In genomic region chr3:36468871-36469270, GRCm38 (mm10) we compare ENCODE assay signal across 16 mouse cellular contexts. TPM values are rescaled to one million over a fixed set of nuclear protein-coding genes. Genes with fewer than 3 reads are reported as not detected.
DNase-seq lines count a peak whose midpoint lies in the region; ATAC-seq and TF ChIP-seq lines count a peak whose summit lies in the region.
"Had no signal": no experiment of that assay in that cellular context is flagged by ENCODE, and none has a peak within 500 bp of the region (broad histone marks: within the 10 kb centered on the region; RNA-seq: fewer than 3 reads in every experiment).

No protein-coding gene starts in this region.

- no peaks in the 10 kb centered on the region for H3K27me3 ChIP-seq in heart, embryonic 14.5 days (ENCODE audit: control insufficient read depth, insufficient read depth, low read length)
- H3K27me3 ChIP-seq in heart, embryonic 10.5 days (ENCODE audit: insufficient read depth, poor library complexity, severe bottlenecking) = no peaks in the 10 kb centered on the region
- no peaks in the 10 kb centered on the region for H3K27me3 ChIP-seq in hindbrain, embryonic 10.5 days (ENCODE audit: insufficient read depth, poor library complexity, severe bottlenecking)
- H3K27me3 ChIP-seq: hindbrain, embryonic 13.5 days; limb, embryonic 15.5 days had no signal

- no peaks in the 10 kb centered on the region for H3K9me3 ChIP-seq in heart, embryonic 14.5 days (ENCODE audit: control insufficient read depth, low read length)
- no peaks in the 10 kb centered on the region for H3K9me3 ChIP-seq in heart, embryonic 10.5 days
- H3K9me3 ChIP-seq in hindbrain, embryonic 10.5 days = no peaks in the 10 kb centered on the region
- H3K9me3 ChIP-seq: hindbrain, embryonic 13.5 days; limb, embryonic 15.5 days had no signal

- WGBS in heart, embryonic 14.5 days = 69% methylated on average over 2 of the region's 2 CpGs
- 60% methylated on average over 2 of the region's 2 CpGs for WGBS in heart, embryonic 10.5 days
- 51% methylated on average over 2 of the region's 2 CpGs for WGBS in hindbrain, embryonic 10.5 days

- no peak overlapping the region for H3K9ac ChIP-seq in heart, embryonic 14.5 days (ENCODE audit: low read length)
- H3K9ac ChIP-seq: hindbrain, embryonic 13.5 days; limb, embryonic 15.5 days had no signal

- no peak for TF ChIP-seq CTCF in embryonic fibroblast, embryonic 13.5 days (IDR thresholded peaks at IDR 0.05; ENCODE audit: borderline replicate concordance, insufficient read depth, low read length)

- no peak for TF ChIP-seq POLR2A in embryonic fibroblast, embryonic 13.5 days (IDR thresholded peaks at IDR 0.05; ENCODE audit: low read depth, low read length)

- no peak overlapping the region for H3K4me2 ChIP-seq in heart, embryonic 14.5 days (ENCODE audit: low read length)
- H3K4me2 ChIP-seq: hindbrain, embryonic 13.5 days; limb, embryonic 15.5 days had no signal

- H3K27ac ChIP-seq in heart, embryonic 14.5 days (replicated peaks in 1 of 2; ENCODE audit: control insufficient read depth in 1 of 2, insufficient read depth in 1 of 2, low read depth in 2 of 2, low read length in 2 of 2) = no peak overlapping the region
- no peak overlapping the region for H3K27ac ChIP-seq in heart, embryonic 10.5 days
- peak overlapping the region; percentile 3; the same call in 1 of the 2 replicates for H3K27ac ChIP-seq in embryonic fibroblast, embryonic 13.5 days (ENCODE audit: insufficient read depth, low read length)
- no peak overlapping the region for H3K27ac ChIP-seq in hindbrain, embryonic 10.5 days
- H3K27ac ChIP-seq: hindbrain, embryonic 13.5 days; left cerebral cortex, adult 2 months; limb, embryonic 15.5 days had no signal

- no peak overlapping the region for H3K4me3 ChIP-seq in heart, embryonic 14.5 days (ENCODE audit: control insufficient read depth in 1 of 2, insufficient read depth in 1 of 2, low read depth in 1 of 2, low read length in 2 of 2)
- no peak overlapping the region for H3K4me3 ChIP-seq in heart, embryonic 10.5 days
- H3K4me3 ChIP-seq in embryonic fibroblast, embryonic 13.5 days (ENCODE audit: insufficient read depth, low read length) = no peak overlapping the region
- H3K4me3 ChIP-seq in hindbrain, embryonic 10.5 days = no peak overlapping the region
- H3K4me3 ChIP-seq: hindbrain, embryonic 13.5 days; left cerebral cortex, adult 2 months; limb, embryonic 15.5 days had no signal

- 0 out of 2 replicates have a peak, but pooled peaks have one; percentile 12 for ATAC-seq in heart, embryonic 14.5 days (ENCODE audit: insufficient number of reproducible peaks, insufficient read depth, low FRiP score, low read depth)
- no peak for ATAC-seq in activated CD4-positive, CD25-positive, alpha-beta regulatory T cell, adult 4 months

- peaks cover 19 to 47% of the 10 kb centered on the region in 2 experiments for H3K4me1 ChIP-seq in heart, embryonic 14.5 days (ENCODE audit: control insufficient read depth in 2 of 2, insufficient read depth in 2 of 2, low read length in 2 of 2)
- H3K4me1 ChIP-seq in heart, embryonic 10.5 days = peaks cover 37% of the 10 kb centered on the region
- peaks cover 25% of the 10 kb centered on the region for H3K4me1 ChIP-seq in embryonic fibroblast, embryonic 13.5 days (ENCODE audit: control insufficient read depth, insufficient read depth, low read length)
- H3K4me1 ChIP-seq in hindbrain, embryonic 10.5 days (replicated peaks) = no peaks in the 10 kb centered on the region
- H3K4me1 ChIP-seq: hindbrain, embryonic 13.5 days had no signal

- H3K36me3 ChIP-seq in heart, embryonic 14.5 days (ENCODE audit: control insufficient read depth, insufficient read depth, low read length) = peaks cover 21% of the 10 kb centered on the region
- H3K36me3 ChIP-seq in heart, embryonic 10.5 days = peaks cover 10% of the 10 kb centered on the region; the same call in 1 of the 2 replicates
- no peaks in the 10 kb centered on the region for H3K36me3 ChIP-seq in hindbrain, embryonic 10.5 days
- H3K36me3 ChIP-seq: hindbrain, embryonic 13.5 days had no signal

- DNase-seq in adrenal gland, adult 2 months = peak; percentile 75
- DNase-seq in adrenal gland, adult 18-20 months (ENCODE audit: low spot score in 2 of 2) = no peak
- no peak for DNase-seq in heart, embryonic 10.5 days (ENCODE audit: low spot score)
- DNase-seq in 3T3-L1 (ENCODE audit: low read depth, low spot score) = peak; percentile 76
- no peak for DNase-seq in hindbrain, embryonic 10.5 days (ENCODE audit: low spot score)
- DNase-seq: kidney, adult 18-20 months; right cerebral cortex, postnatal 25 days; thymus, postnatal 14 days had no signal

RNA-seq across cellular contexts. Expression of gene Anxa5, which starts 6.8 kb away (rescaled TPM):
- total RNA-seq in adrenal gland, adult 2 months (2021) = 100 to 1,000 TPM; 670 to 728 TPM
- polyA plus RNA-seq in adrenal gland, adult 2 months (2012; rRNA removed) = 1,175 and 1,314 TPM in 2 replicates
- 100 to 1,000 TPM; 616 to 644 TPM for total RNA-seq in adrenal gland, adult 18-20 months (2021)
- 374 and 393 TPM in 2 replicates for polyA plus RNA-seq in heart, embryonic 14.5 days (2014; fragmentation: Nextera tagmentation; extraction: Ambion mirVana)
- 293 and 360 TPM in 2 replicates for polyA plus RNA-seq in heart, embryonic 10.5 days (2016; fragmentation: Nextera tagmentation; extraction: Ambion mirVana)
- 593 and 759 TPM in 2 replicates for polyA plus RNA-seq in embryonic fibroblast, embryonic 13.5 days (2011; ENCODE audit: insufficient read length, low read depth, missing spikeins)
- 115 and 120 TPM in 2 replicates for polyA plus RNA-seq in hindbrain, embryonic 10.5 days (2016; fragmentation: Nextera tagmentation; extraction: Ambion mirVana)
- 100 to 1,000 TPM; 135 to 153 TPM for polyA plus RNA-seq in activated CD4-positive, CD25-positive, alpha-beta regulatory T cell, adult 4 months (2017; shearing (Covaris generic))

RNA-seq across cellular contexts. Expression of gene 1810062G17Rik, which starts 6.9 kb away (rescaled TPM):
- 1 to 10 TPM; 1.4 to 2.2 TPM for total RNA-seq in adrenal gland, adult 2 months (2021)
- polyA plus RNA-seq in adrenal gland, adult 2 months (2012; rRNA removed) = 1.9 and 2.0 TPM in 2 replicates
- total RNA-seq in adrenal gland, adult 18-20 months (2021) = 1 to 10 TPM in 1 of 2 experiments, not detected in 1; 1.5 TPM
- 1.4 TPM in 2 replicates for polyA plus RNA-seq in heart, embryonic 14.5 days (2014; fragmentation: Nextera tagmentation; extraction: Ambion mirVana)
- 0.90 and 0.93 TPM in 2 replicates for polyA plus RNA-seq in heart, embryonic 10.5 days (2016; fragmentation: Nextera tagmentation; extraction: Ambion mirVana)
- 0.97 and 1.1 TPM in 2 replicates for polyA plus RNA-seq in embryonic fibroblast, embryonic 13.5 days (2011; ENCODE audit: insufficient read length, low read depth, missing spikeins)
- 0.36 and 0.63 TPM in 2 replicates for polyA plus RNA-seq in hindbrain, embryonic 10.5 days (2016; fragmentation: Nextera tagmentation; extraction: Ambion mirVana)
- 1 to 10 TPM in 1 of 2 experiments, under 1 TPM in 1; 0.59 to 2.4 TPM for polyA plus RNA-seq in activated CD4-positive, CD25-positive, alpha-beta regulatory T cell, adult 4 months (2017; shearing (Covaris generic))
- total RNA-seq: gastrocnemius, adult 8-10 months; left cerebral cortex, adult 2 months had no signal
- polyA plus RNA-seq: hindbrain, embryonic 13.5 days had no signal

RNA-seq across cellular contexts. Expression of gene Gm11549, which starts 52.7 kb away (rescaled TPM):
- total RNA-seq in adrenal gland, adult 2 months (2021) = under 1 TPM in 1 of 2 experiments, not detected in 1; 0.52 TPM
- 0.09 and 0.12 TPM in 2 replicates for polyA plus RNA-seq in adrenal gland, adult 2 months (2012; rRNA removed)
- total RNA-seq in adrenal gland, adult 18-20 months (2021) = not detected
- 0.58 and 0.88 TPM in 2 replicates for polyA plus RNA-seq in heart, embryonic 14.5 days (2014; fragmentation: Nextera tagmentation; extraction: Ambion mirVana)
- not detected in 2 replicates for polyA plus RNA-seq in heart, embryonic 10.5 days (2016; fragmentation: Nextera tagmentation; extraction: Ambion mirVana)
- 0.30 and 0.52 TPM in 2 replicates for polyA plus RNA-seq in embryonic fibroblast, embryonic 13.5 days (2011; ENCODE audit: insufficient read length, low read depth, missing spikeins)
- polyA plus RNA-seq in hindbrain, embryonic 10.5 days (2016; fragmentation: Nextera tagmentation; extraction: Ambion mirVana) = 0.07 and 0.50 TPM in 2 replicates
- not detected for polyA plus RNA-seq in activated CD4-positive, CD25-positive, alpha-beta regulatory T cell, adult 4 months (2017; shearing (Covaris generic))
- total RNA-seq: ES-E14; gastrocnemius, adult 8-10 months had no signal

Comparison
In these comparisons a context has a peak if more than half of its experiments do, and no peak if none do; other contexts are left out.
1. DNase-seq: peak in adrenal gland, adult 2 months (single experiment) and 3T3-L1 (single experiment); none in adrenal gland, adult 18-20 months (0 of 2), heart, embryonic 10.5 days (single experiment) and hindbrain, embryonic 10.5 days (single experiment).